8 mouse cellular contexts compared by ENCODE assay signal in genomic region chr2:148478141-148478701, GRCm38 (mm10). TPM values are rescaled to one million over a fixed set of nuclear protein-coding genes. Genes with fewer than 3 reads are reported as not detected.
A peak's percentile ranks its signal among the peaks of the same experiment; 100 is the strongest.
DNase-seq lines count a peak whose midpoint lies in the region; ATAC-seq lines count a peak whose summit lies in the region.

No protein-coding gene starts in this region.

- H3K4me2 ChIP-seq in intestine, embryonic 16.5 days (ENCODE audit: low read depth, low read length): no peak overlapping the region

- no peaks in the 10 kb centered on the region for H3K27me3 ChIP-seq in intestine, embryonic 16.5 days (replicated peaks; ENCODE audit: control insufficient read depth, insufficient read depth, low read length)

- no peak overlapping the region for H3K9ac ChIP-seq in intestine, embryonic 16.5 days (ENCODE audit: low read depth, low read length)

- 36% methylated on average over 3 of the region's 3 CpGs for WGBS in intestine, embryonic 16.5 days

- no peaks in the 10 kb centered on the region for H3K9me3 ChIP-seq in intestine, embryonic 16.5 days (ENCODE audit: control insufficient read depth, low read length)

- H3K4me3 ChIP-seq in brown adipose tissue, adult 24 weeks (ENCODE audit: insufficient read depth, low read depth, low read length): no peak overlapping the region
- H3K4me3 ChIP-seq in intestine, embryonic 16.5 days (ENCODE audit: low read length): no peak overlapping the region

- H3K4me1 ChIP-seq in brown adipose tissue, adult 24 weeks (ENCODE audit: control insufficient read depth, insufficient read depth, insufficient read length, low read length): peaks cover 2% of the 10 kb centered on the region; the same call in 1 of the 2 replicates
- no peaks in the 10 kb centered on the region for H3K4me1 ChIP-seq in intestine, embryonic 16.5 days (ENCODE audit: control insufficient read depth, insufficient read depth, low read length)

- peak; percentile 8 to 10 for DNase-seq in frontal cortex, postnatal 10 days (ENCODE audit: low spot score in 2 of 2)
- DNase-seq in heart, adult 11 months: peak; percentile 99
- DNase-seq in lung, postnatal 4 days: peak; percentile 67 to 83
- DNase-seq in right cerebral cortex, postnatal 36 days (ENCODE audit: low spot score in 2 of 2): no peak
- DNase-seq in layer of hippocampus, adult 9-10 months (ENCODE audit: low spot score): no peak

- no peak for ATAC-seq in frontal cortex, adult (ENCODE audit: low TSS enrichment)
- peak; percentile 79 for ATAC-seq in intestine, embryonic 16.5 days

- peak overlapping the region; percentile 94 for H3K27ac ChIP-seq in brown adipose tissue, adult 24 weeks (replicated peaks; ENCODE audit: low read depth, low read length)
- no peak overlapping the region for H3K27ac ChIP-seq in intestine, embryonic 16.5 days (ENCODE audit: low read length)

- no peaks in the 10 kb centered on the region for H3K36me3 ChIP-seq in intestine, embryonic 16.5 days (ENCODE audit: control insufficient read depth, insufficient read depth, low read length)

RNA-seq across cellular contexts. Expression of gene Cd93, which starts 34.9 kb away (rescaled TPM):
- 10.7 and 17.0 TPM in 2 replicates for polyA plus RNA-seq in brown adipose tissue, adult 24 weeks (2012; ENCODE audit: insufficient read depth, insufficient read length, missing spikeins)
- polyA plus RNA-seq in intestine, embryonic 16.5 days (2015; fragmentation: Nextera tagmentation; extraction: Ambion mirVana): 8.3 and 9.0 TPM in 2 replicates

Comparison
In these comparisons a context has a peak if more than half of its experiments do, and no peak if none do; other contexts are left out.
1. DNase-seq: peak in frontal cortex, postnatal 10 days (2 of 2), heart, adult 11 months (single experiment) and lung, postnatal 4 days (2 of 2); none in right cerebral cortex, postnatal 36 days (0 of 2) and layer of hippocampus, adult 9-10 months (single experiment).